Mouse (Mus musculus) embryonic fibroblast, embryonic 13.5 days (primary cell): ENCODE data around the gene Olfr558. TPM values are rescaled to one million over a fixed set of nuclear protein-coding genes. Genes with fewer than 3 reads are reported as not detected.

Experiments used
- H3K27ac ChIP-seq: 2 replicates; pipeline ENCODE4 v1.5.1; 2012; ENCODE audit warnings: low read length, control low read depth, inconsistent platforms; ENCODE audit not compliant: insufficient read depth
- H3K4me1 ChIP-seq: 2 replicates; pipeline ENCODE4 v1.6.1; 2011; ENCODE audit warnings: low read length; ENCODE audit not compliant: control insufficient read depth, insufficient read depth
- H3K4me3 ChIP-seq: 2 replicates; pipeline ENCODE4 v1.5.1; 2011; ENCODE audit warnings: mild to moderate bottlenecking, control low read depth, low read length; ENCODE audit not compliant: insufficient read depth
- CTCF ChIP-seq: IDR thresholded peaks from 2 replicates; pipeline ENCODE4 v1.5.1; 2011; ENCODE audit warnings: mild to moderate bottlenecking, control low read depth, low read length, moderate library complexity, borderline replicate concordance; ENCODE audit not compliant: insufficient read depth
- POLR2A ChIP-seq: IDR thresholded peaks from 2 replicates; pipeline ENCODE4 v1.6.1; 2011; ENCODE audit warnings: low read depth, mild to moderate bottlenecking, control low read depth, low read length, moderate library complexity
- polyA plus RNA-seq: library from polyadenylated mRNA; stranded (reverse); fragments of >200 nt; gene quantifications from 2 replicates; pipeline ENCODE4 v1.2.4, GENCODE M21; 2011; ENCODE audit warnings: low read depth; ENCODE audit not compliant: missing spikeins, insufficient read length

Olfr558 gene
- not detected in 2 replicates for polyA plus RNA-seq

DNA sequence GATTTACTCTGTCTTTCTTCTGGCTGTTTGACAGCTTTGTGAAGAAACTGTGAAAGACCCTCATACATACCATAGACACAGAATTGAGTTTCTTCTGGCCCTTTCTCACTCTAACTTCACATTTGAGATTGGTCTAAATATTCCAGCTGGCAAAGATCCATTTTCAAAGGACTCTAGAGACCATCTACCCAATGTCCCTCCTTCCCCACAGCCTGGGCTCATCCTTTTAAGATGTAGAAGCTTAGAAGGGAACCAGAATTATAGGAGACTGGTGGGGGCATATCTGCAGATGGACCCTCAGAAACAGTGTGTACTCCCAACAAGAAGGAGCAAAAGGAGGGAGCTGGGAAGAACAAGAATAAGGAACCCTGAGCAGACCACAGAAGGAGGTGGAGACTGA is at the start of gene Olfr558:
Olfr558 (plus strand) TSS at position 301 of the 400 bp plus-strand sequence.
- Histone ChIP-seq H3K27ac (no peak within 1 kb of the TSS), H3K4me3 (no peak within 1 kb of the TSS), H3K4me1 (no peaks in the 10 kb centered on the region)
- no peak for TF ChIP-seq POLR2A
- no peak for TF ChIP-seq CTCF

DNA sequence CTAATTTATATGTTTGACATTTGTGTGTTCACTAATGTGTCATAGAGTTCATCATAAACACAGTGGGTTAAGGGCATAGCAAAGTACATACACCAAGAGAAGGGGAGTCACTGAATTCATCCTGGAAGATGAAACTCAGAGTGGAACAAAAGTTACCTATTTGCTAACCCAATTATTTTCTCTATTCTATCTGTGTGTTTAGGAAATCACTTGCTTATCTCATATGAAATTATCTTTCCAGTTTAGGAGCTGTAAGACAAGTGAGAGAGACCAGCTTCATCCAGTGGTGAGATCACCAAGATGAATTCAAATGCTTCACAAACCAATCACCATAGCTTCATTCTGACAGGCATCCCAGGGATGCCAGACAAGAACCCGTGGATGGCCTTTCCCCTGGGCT is 43.5 kb upstream of the Olfr558 start, which contains the start of gene Olfr555:
Olfr555 (plus strand) TSS at position 301 of the 400 bp plus-strand sequence.
- Histone ChIP-seq H3K27ac (no peak within 1 kb of the TSS), H3K4me1 (no peaks in the 10 kb centered on the region), H3K4me3 (no peak within 1 kb of the TSS)
- no peak for TF ChIP-seq POLR2A
- no peak for TF ChIP-seq CTCF

DNA sequence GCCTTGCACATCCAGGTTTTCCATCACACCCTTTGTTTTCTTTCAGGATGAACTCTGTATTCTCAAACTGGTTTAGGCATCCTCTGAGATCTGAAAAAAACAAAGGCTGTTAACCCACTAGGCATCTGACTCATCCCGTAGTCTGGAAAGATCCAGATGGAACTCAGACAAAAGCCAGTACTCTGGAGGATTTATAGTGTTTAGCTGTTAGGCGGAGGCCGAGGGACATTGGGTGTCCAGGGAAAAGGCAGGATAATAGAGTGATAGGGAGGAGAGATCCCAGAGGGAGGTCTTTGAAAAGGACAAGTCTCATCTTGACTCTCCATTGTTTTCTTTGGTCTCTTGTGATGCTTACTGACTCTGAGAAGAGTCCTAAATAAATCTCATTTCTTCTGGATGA is 37.4 kb upstream of the Olfr558 start, which contains the start of gene Olfr556:
Olfr556 (plus strand) TSS at position 301 of the 400 bp plus-strand sequence.
- TF ChIP-seq CTCF (no peak), POLR2A (no peak)
- H3K27ac ChIP-seq = no peak within 1 kb of the TSS
- no peak within 1 kb of the TSS for H3K4me3 ChIP-seq
- no peaks in the 10 kb centered on the region for H3K4me1 ChIP-seq

DNA sequence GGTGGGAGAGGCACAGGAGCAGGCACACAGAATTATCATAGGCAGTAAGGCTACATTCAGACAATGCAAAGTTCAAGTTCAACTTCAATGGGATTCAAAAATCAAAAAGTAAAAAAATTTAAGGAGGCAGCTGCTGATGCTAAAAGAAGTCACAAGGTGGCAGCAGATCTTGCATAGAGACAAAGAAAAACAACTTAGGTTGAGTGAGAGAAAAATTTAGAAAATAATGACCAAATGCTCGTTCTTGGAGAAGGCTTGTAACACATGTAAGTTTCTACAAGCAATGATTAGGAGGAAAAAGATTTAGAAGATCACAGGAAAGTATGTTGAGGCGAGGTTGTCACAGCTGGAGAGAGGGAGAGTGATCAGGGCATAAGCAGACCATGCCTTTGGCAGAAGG is 36.6 kb upstream of the Olfr558 start:
- TF ChIP-seq POLR2A (no peak), CTCF (no peak)
- Histone ChIP-seq H3K4me3 (no peak overlapping the region), H3K27ac (no peak overlapping the region), H3K4me1 (no peaks in the 10 kb centered on the region)

DNA sequence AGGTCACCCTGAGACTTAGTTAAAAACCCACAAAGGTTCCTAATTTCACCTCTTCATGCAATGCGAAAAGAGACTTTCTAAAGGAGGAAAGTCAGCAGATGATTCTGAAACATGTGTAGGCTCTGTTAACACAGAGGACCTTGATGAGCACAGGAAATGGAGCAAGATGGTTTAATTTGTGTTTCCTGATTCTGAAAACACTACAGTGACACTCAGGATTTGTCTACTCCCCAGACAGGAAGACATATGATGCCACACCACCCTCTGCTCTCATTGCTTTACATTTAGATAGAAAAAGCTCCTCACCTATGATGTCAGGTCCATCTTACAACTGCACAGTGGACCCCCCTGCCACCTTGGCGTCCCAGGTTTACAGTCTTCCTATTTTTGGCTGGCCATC is 25.8 kb upstream of the Olfr558 start:
- no peak overlapping the region for H3K27ac ChIP-seq
- H3K4me3 ChIP-seq = no peak overlapping the region
- TF ChIP-seq CTCF = no peak
- TF ChIP-seq POLR2A = no peak
- H3K4me1 ChIP-seq = no peaks in the 10 kb centered on the region

DNA sequence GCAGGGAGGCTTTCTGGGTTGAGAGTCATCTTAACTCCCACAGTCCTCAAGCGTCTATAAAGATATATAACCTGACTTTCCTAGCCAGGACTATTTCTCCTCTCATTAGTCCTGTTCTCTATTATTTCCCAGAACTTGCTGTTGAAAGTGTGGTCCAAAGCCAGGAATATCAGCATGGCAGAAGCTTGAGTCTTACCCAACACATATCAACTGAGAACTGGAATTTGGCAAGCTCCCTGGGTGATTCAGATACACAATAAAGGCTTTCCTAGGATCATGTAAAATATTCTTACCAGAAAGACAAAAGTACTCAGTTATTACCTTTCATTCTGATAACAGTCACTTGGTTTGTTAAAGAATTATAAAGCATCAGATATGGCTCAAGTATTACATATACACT is 20.1 kb upstream of the Olfr558 start:
- TF ChIP-seq CTCF = no peak
- no peak for TF ChIP-seq POLR2A
- Histone ChIP-seq H3K4me1 (no peaks in the 10 kb centered on the region), H3K27ac (no peak overlapping the region), H3K4me3 (no peak overlapping the region)

DNA sequence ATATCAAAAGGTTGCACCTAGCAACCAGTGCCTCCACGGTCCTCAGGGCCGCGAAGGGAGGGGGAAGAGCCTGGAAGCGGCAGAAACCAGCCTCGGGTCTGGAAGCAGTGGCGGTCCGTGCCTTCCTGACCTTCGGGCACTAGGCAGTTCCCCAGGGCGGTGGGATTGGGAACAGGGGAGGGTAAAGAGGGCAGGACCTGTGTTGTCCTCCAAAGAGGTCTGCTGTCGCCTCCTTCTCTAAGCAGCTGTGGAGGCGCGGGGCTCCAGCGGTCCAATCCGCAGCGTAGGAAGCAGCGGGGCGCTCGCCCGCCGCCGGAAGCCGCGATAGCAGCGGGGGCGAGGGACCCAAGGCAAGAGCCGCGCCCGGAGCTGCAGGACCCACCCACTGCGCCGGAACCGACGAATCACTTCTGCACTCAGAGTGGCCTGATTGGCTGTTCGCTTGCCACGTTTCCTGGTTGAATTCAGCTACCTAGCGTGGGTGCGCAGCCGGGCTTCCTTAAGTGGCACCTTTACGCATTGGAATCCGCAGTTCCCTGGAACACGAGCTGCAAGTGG is 15.0 kb upstream of the Olfr558 start, which contains the start of gene Trim68:
Trim68 (minus strand) TSS at position 384 of the 558 bp plus-strand sequence.
- peak within 1 kb of the TSS; percentile 66 for H3K4me3 ChIP-seq
- TF ChIP-seq CTCF (no peak), POLR2A (peak; percentile 63)
- H3K27ac ChIP-seq = peak within 1 kb of the TSS; percentile 54; the same call in 1 of the 2 replicates
- no peaks in the 10 kb centered on the region for H3K4me1 ChIP-seq

DNA sequence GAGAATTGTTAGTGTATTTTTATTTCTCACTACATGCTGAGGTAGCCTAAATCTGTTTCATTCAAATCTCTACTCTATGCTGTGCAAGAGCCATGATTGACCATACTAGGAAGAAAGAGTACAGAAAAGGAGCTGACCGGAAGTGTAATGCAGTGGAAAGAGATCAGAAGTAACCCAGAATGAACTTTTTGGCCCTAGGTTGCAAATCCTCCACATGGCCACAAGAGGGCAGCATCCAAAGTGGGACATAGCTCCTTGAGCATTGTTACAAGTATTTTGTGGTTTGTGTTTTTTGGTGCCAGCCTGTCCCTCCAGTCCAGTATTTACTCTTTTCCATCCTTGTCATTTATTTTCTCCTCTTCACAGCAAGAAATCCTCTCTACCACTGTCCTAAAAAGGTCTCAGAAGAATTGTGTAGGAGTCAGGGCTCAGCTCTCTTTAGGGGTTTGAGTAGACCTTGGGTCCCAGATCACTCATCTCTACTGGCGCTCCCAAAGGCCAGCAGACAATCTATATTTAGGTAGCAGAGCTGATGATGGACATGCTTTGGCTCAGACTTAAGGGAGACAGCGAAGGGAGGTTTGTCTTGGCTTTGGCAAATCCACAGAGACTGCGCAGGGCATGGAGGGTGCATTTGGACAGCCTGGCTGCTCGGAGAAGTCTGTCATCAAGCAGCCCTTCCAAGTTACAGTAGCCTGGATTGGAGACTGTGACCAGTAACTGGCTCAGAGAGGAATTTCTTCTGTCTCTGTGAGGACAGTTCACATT is 6.5 kb upstream of the Olfr558 start, which contains the start of gene Olfr557:
Olfr557 (plus strand) TSS at position 553 of the 768 bp plus-strand sequence.
- TF ChIP-seq POLR2A (no peak), CTCF (peak; percentile 30; the same call in 1 of the 2 replicates)
- Histone ChIP-seq H3K4me3 (no peak within 1 kb of the TSS), H3K4me1 (no peaks in the 10 kb centered on the region), H3K27ac (no peak within 1 kb of the TSS)

DNA sequence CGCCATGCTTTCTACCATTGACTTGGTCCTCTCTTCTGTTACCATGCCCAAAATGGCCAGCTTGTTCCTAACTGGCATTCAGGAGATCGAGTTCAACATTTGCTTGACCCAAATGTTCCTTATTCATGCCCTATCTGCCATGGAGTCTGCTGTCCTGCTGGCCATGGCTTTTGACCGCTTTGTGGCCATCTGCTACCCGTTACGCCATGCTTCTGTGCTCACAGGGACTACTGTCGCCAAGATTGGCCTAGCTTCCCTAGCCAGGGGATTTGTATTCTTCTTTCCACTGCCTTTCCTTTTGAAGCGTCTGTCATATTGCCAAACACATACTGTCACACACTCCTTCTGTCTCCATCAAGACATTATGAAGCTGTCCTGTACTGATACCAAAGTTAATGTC is 3.6 kb upstream of the Olfr558 start:
- Histone ChIP-seq H3K4me3 (no peak overlapping the region), H3K27ac (no peak overlapping the region), H3K4me1 (no peaks in the 10 kb centered on the region)
- TF ChIP-seq POLR2A (no peak), CTCF (no peak)

DNA sequence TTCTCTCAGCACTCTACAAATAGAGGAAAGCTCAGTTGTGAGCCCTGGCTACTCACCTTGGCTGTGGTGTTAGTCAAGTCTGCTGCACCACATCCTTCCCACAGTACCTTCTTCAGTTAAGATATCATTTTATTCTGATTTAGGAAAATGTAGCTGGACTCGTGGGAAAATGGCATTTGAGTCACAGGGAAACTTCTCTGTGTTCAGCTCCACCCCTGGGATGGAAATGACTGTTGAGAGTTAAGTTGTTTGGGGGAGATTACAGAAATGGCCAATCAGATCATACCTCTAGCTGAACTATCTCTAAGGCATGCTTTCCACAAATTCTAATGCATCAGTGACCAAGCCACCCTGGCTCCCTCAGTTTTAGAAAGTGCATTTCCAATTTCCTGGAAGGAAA is 17.0 kb downstream of the Olfr558 start, which contains the start of gene Olfr33:
Olfr33 (minus strand) TSS at position 101 of the 400 bp plus-strand sequence.
- Histone ChIP-seq H3K4me3 (no peak within 1 kb of the TSS), H3K4me1 (no peaks in the 10 kb centered on the region), H3K27ac (no peak within 1 kb of the TSS)
- TF ChIP-seq POLR2A (no peak), CTCF (no peak)
